Mouse (Mus musculus) forebrain, postnatal 0 days (tissue): ENCODE data around the gene Vwa8. TPM values are rescaled to one million over a fixed set of nuclear protein-coding genes. Genes with fewer than 3 reads are reported as not detected.

Source experiments
- ATAC-seq: fragments of 200-750 bp; cut with Nextera tagmentation; 2 replicates; pipeline ENCODE4 v1.8.0; 2017; ENCODE audit warnings: mild to moderate bottlenecking, moderate library complexity
- DNase-seq: peaks from one replicate; pipeline ENCODE4 v3.0.0-alpha.2; 2015
- H3K27ac ChIP-seq: fragments of 300-500 bp; sonication (generic); 2 replicates; pipeline ENCODE4 v1.5.1; 2014; ENCODE audit warnings: low read depth, mild to moderate bottlenecking, antibody characterized with exemption, low read length, moderate library complexity, mixed read lengths
- H3K27me3 ChIP-seq: fragments of 300-500 bp; sonication (generic); 2 replicates; pipeline ENCODE4 v1.6.1; 2014; ENCODE audit warnings: mild to moderate bottlenecking, low read length, mixed read lengths; ENCODE audit not compliant: insufficient read depth
- H3K36me3 ChIP-seq: fragments of 300-500 bp; sonication (generic); 2 replicates; pipeline ENCODE4 v1.6.1; 2014; ENCODE audit warnings: mild to moderate bottlenecking, moderate library complexity; ENCODE audit not compliant: insufficient read depth
- H3K4me1 ChIP-seq: fragments of 300-500 bp; sonication (generic); 2 replicates; pipeline ENCODE4 v1.6.1; 2014; ENCODE audit warnings: antibody characterized with exemption; ENCODE audit not compliant: insufficient read depth
- H3K4me2 ChIP-seq: fragments of 300-500 bp; sonication (generic); 2 replicates; pipeline ENCODE4 v1.6.1; 2014; ENCODE audit warnings: low read depth, mild to moderate bottlenecking, moderate library complexity
- H3K4me3 ChIP-seq: fragments of 300-500 bp; sonication (generic); 2 replicates; pipeline ENCODE4 v1.5.1; 2014; ENCODE audit warnings: low read depth, low read length, mixed read lengths
- H3K9ac ChIP-seq: fragments of 300-500 bp; sonication (generic); 2 replicates; pipeline ENCODE4 v1.6.1; 2014; ENCODE audit warnings: mild to moderate bottlenecking
- H3K9me3 ChIP-seq: fragments of 300-500 bp; sonication (generic); 2 replicates; pipeline ENCODE4 v1.6.1; 2016; ENCODE audit warnings: low read length
- CTCF ChIP-seq: sonication (generic); IDR thresholded peaks from 2 replicates; pipeline ENCODE4 v1.5.1; 2016; ENCODE audit warnings: antibody characterized with exemption, control low read depth, low read depth
- WGBS: fragments of 180-500 bp; shearing (Covaris S2); extraction: QIAGEN DNeasy Blood & Tissue Kit; methylation state at CpG from one replicate; pipeline ENCODE4 v1.1.7; 2014; 5-methylcytosine and 5-hydroxymethylcytosine counted together
- polyA plus RNA-seq: library from polyadenylated mRNA; unstranded; fragments of >200 nt; fragmentation: Nextera tagmentation; extraction: Ambion mirVana; gene quantifications from 2 replicates; pipeline ENCODE4 v1.2.1, GENCODE M21; 2015
- total RNA-seq: library from RNA; depleted of rRNA; stranded (reverse); fragments of >200 nt; gene quantifications from 2 replicates; pipeline ENCODE4 v1.2.3, GENCODE M21; 2014

Gene Vwa8
- total and polyA plus RNA-seq, 2 experiments from 2014 or later: 5.1 to 13.9 TPM

DNA sequence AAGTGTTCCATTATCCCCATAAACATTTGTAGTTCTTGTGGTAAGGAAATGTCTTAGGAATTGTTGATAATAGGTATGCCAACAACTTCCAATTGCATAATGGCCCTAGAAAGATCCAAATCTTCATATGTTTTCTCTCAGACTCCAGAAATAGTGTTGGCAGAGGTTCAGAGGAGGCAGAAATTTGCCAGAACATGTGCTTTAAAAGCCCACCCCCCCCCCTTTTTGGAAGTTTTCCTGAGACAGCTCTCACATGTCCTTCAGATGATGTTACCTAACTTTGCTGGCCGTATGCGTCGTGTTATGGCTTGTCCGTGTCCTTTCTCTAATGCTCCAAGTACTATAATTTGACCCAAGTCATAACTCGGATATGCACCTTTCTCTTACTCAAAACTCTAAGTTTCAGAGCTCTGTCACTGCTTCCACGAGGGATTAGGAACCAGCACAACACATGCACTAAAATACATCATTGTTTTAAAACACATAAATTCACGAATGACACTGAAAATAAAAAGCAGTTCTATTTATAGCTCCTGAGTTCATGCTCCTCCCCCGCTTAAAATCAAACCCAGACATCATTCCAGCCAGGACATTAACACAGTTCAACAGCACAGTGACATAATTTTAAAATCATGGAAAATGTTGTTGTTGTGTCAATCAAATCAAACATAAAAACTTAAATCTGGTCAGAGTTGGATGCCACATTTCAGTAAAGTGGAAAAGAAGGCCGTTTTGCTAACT is 227.9 kb downstream of the Vwa8 start:
- no peak overlapping the region for H3K4me3 ChIP-seq
- H3K36me3 ChIP-seq: no peaks in the 10 kb centered on the region
- DNase-seq (no peak), ATAC-seq (no peak)
- no peaks in the 10 kb centered on the region for H3K4me1 ChIP-seq
- no peak overlapping the region for H3K9ac ChIP-seq
- H3K27ac ChIP-seq: no peak overlapping the region
- TF ChIP-seq CTCF: no peak
- no peaks in the 10 kb centered on the region for H3K9me3 ChIP-seq
- 75% methylated on average over 9 of the region's 9 CpGs for WGBS
- H3K27me3 ChIP-seq: no peaks in the 10 kb centered on the region
- H3K4me2 ChIP-seq: no peak overlapping the region

DNA sequence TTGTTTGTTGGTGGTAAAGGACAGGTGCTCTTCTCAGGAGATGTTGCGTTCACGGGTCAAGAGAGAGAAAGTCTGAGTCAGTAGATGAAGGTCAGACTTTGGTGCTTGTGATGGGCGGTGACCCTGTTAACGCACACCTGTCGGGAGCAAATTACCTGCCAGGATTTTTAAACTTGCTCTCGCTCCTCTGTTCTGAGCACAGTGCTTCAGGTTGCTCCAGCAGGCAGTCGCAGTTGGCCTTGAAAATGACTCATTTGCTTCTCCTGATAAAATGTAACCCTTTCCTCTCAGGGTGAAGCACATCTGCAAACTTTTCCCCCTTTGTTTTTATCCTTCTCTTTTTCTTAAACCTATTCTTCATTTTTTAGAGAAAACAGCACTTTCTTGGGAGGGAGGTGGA is 234.7 kb downstream of the Vwa8 start:
- no peaks in the 10 kb centered on the region for H3K9me3 ChIP-seq
- WGBS: 81% methylated on average over 7 of the region's 7 CpGs
- no peak for DNase-seq

DNA sequence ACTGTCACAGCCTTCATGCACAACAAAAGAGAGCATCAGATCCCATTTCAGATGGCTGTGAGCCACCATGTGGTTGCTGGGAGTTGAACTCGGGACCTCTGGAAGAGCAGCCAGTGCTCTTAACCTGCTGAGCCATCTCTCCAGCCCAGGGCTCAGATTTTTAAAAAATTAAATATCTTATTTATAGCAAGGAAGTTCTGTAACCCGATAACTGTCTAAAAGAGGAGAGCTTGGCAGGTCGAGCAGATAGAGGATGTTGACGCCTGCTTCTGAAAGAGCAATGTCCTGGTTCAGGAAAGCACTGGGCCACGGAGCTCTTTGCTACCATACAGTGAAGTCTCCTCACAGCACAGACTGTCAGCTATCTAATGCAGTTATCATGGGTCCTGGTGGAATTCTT is 237.2 kb downstream of the Vwa8 start:
- DNase-seq (no peak), ATAC-seq (no peak)
- Histone ChIP-seq H3K4me2 (no peak overlapping the region), H3K27me3 (no peaks in the 10 kb centered on the region), H3K4me1 (no peaks in the 10 kb centered on the region), H3K9ac (no peak overlapping the region), H3K4me3 (no peak overlapping the region), H3K9me3 (no peaks in the 10 kb centered on the region), H3K27ac (no peak overlapping the region), H3K36me3 (no peaks in the 10 kb centered on the region)
- WGBS: 92% methylated on average over 5 of the region's 5 CpGs
- no peak for TF ChIP-seq CTCF

More for the DNA sequence above, 234.7 kb downstream of the Vwa8 start:
- H3K9ac ChIP-seq: no peak overlapping the region
- no peak overlapping the region for H3K4me2 ChIP-seq
- H3K4me1 ChIP-seq: no peaks in the 10 kb centered on the region
- H3K36me3 ChIP-seq: no peaks in the 10 kb centered on the region
- TF ChIP-seq CTCF: no peak
- no peak overlapping the region for H3K27ac ChIP-seq
- no peak overlapping the region for H3K4me3 ChIP-seq
- no peaks in the 10 kb centered on the region for H3K27me3 ChIP-seq
- no peak for ATAC-seq

DNA sequence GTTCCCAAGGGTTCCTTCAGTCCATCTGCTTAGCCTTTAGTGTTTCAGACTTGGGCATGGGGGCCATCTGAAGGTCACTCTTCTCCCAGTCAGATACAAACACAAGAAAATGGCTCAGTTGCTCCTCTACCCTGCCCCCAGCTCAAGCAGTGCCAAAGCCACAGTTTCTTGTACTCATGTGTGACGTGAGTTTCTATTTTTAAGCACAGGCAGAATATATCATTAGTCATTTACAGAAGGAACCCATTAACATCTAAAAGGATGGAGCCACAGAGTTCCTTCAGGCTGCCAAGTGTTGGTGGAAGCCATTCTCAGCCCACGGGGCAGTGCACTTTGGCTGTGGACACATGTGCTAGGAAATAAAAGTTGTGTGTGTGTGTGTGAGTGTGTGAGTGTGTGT is 240.6 kb downstream of the Vwa8 start:
- 23% methylated on average over 2 of the region's 2 CpGs for WGBS
- Histone ChIP-seq H3K4me2 (no peak overlapping the region), H3K4me1 (no peaks in the 10 kb centered on the region), H3K27me3 (no peaks in the 10 kb centered on the region), H3K36me3 (no peaks in the 10 kb centered on the region), H3K4me3 (no peak overlapping the region), H3K9ac (no peak overlapping the region), H3K9me3 (0 out of 2 replicates have a peak, but pooled peaks cover 5% of the 10 kb centered on the region), H3K27ac (no peak overlapping the region)
- ATAC-seq (peak; percentile 80), DNase-seq (peak; percentile 26)
- no peak for TF ChIP-seq CTCF

DNA sequence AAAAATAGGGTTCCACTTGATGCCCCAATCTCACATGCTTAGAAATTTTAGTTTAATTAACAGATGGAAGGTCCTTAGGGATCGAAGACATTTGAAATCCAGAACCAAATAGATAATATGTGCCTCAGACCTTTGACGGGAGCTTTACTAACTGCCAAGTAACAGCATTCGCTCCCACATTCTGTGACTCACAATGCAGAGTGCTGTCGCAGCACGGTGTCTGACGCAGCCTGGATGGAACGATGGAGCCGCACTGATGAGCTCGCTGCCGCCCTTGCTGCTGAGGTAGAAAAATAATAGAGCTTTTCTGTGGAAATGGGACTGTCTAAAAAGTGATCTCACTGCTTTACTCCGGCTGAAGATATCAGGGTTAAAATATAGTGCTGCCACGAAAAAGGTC is 248.3 kb downstream of the Vwa8 start:
- Histone ChIP-seq H3K4me1 (no peaks in the 10 kb centered on the region), H3K4me3 (no peak overlapping the region), H3K36me3 (no peaks in the 10 kb centered on the region), H3K27ac (no peak overlapping the region), H3K27me3 (no peaks in the 10 kb centered on the region), H3K9ac (no peak overlapping the region), H3K4me2 (no peak overlapping the region), H3K9me3 (0 out of 2 replicates have a peak, but pooled peaks cover 5% of the 10 kb centered on the region)
- no peak for DNase-seq
- ATAC-seq: no peak
- TF ChIP-seq CTCF: no peak
- WGBS: 87% methylated on average over 12 of the region's 12 CpGs

DNA sequence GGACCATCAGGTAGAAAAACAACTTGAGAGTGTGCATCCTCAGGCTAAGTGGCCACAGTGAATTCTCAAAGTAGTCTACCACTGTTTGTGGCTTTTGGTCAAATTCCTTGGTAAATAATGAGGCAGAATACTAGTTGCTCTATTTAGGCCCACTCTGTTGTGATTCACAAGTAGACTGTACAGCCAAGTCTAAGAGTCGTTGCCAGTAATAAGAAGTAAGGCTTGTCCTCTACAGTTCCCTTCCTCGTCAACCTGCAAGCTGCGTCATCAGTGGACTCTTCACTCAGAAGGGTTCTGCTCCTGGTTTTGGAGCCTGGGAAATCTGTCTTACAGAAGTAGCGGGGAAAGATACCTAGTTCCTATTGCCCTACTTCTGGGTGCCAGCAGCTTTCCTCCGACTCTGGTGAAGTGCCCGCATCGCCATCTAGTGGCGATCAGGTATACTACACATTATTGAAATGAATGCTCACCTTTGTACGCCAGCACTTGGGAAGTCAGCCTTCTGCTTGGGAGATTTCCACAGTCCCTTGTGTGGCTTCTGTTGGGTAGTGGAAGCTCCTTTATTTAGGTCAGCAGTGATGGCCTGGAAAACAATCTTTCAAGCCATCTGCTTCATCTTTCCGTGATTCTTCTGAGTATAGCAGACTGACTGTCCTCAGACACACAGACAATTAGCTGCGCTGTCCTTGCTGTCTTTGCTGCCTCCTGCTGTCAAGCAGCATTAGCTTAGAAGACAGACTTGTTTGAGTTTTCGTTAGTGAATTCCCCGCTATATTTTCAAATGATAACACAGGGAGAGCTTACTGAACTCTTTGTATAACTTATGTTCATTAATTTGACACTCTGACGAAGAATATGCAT is 258.0 kb downstream of the Vwa8 start:
- no peak overlapping the region for H3K4me3 ChIP-seq

DNA sequence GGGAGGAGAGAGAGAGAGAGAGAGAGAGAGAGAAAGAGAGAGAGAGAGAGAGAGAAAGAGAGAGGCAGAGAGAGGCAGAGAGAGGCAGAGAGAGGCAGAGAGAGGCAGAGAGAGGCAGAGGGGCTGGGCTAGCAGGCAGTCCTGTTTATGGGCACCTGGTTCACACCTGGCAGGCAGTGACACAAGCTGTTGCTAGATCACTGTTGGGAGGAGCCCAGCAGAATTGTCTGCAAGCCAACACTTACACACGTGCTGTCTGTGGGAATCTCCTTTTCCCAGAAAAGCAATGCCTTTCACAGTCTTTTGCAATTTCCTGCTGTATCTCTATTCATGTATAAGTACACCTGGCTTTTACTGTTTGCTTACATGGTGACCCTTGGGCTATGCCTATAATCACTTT is 260.5 kb downstream of the Vwa8 start:
- 33% methylated on average over 1 of the region's 1 CpGs for WGBS
- no peaks in the 10 kb centered on the region for H3K9me3 ChIP-seq
- no peaks in the 10 kb centered on the region for H3K4me1 ChIP-seq
- H3K4me3 ChIP-seq: no peak overlapping the region
- H3K9ac ChIP-seq: no peak overlapping the region
- no peak overlapping the region for H3K27ac ChIP-seq
- ATAC-seq (no peak), DNase-seq (no peak)
- TF ChIP-seq CTCF: no peak
- no peak overlapping the region for H3K4me2 ChIP-seq
- no peaks in the 10 kb centered on the region for H3K36me3 ChIP-seq
- no peaks in the 10 kb centered on the region for H3K27me3 ChIP-seq

More for the DNA sequence above, 258.0 kb downstream of the Vwa8 start:
- Histone ChIP-seq H3K9me3 (no peaks in the 10 kb centered on the region), H3K4me1 (no peaks in the 10 kb centered on the region), H3K27ac (no peak overlapping the region), H3K4me2 (no peak overlapping the region), H3K27me3 (no peaks in the 10 kb centered on the region), H3K9ac (no peak overlapping the region), H3K36me3 (no peaks in the 10 kb centered on the region)
- DNase-seq: peak; percentile 94
- TF ChIP-seq CTCF: peak; percentile 90
- ATAC-seq: peak; percentile 88
- 26% methylated on average over 14 of the region's 14 CpGs for WGBS
